Mouse (Mus musculus) neural tube, embryonic 12.5 days (tissue): Measurements from ENCODE around the gene Hps4. TPM values are rescaled to one million over a fixed set of nuclear protein-coding genes. Genes with fewer than 3 reads are reported as not detected.

ENCODE experiments used
- ATAC-seq: fragments of 200-750 bp; cut with Nextera tagmentation; 2 replicates; pipeline ENCODE4 v1.8.0; 2017; ENCODE audit warnings: low read depth, mild to moderate bottlenecking, moderate TSS enrichment, moderate library complexity; ENCODE audit not compliant: low FRiP score
- H3K27ac ChIP-seq: fragments of 300-500 bp; sonication (generic); 2 replicates; pipeline ENCODE4 v1.5.1; 2016
- H3K27me3 ChIP-seq: fragments of 300-500 bp; sonication (generic); replicated peaks from 2 replicates; pipeline ENCODE4 v1.6.1; 2016; ENCODE audit warnings: mild to moderate bottlenecking
- H3K36me3 ChIP-seq: fragments of 300-500 bp; sonication (generic); 2 replicates; pipeline ENCODE4 v1.6.1; 2016; ENCODE audit warnings: mild to moderate bottlenecking
- H3K4me1 ChIP-seq: fragments of 300-500 bp; sonication (generic); 2 replicates; pipeline ENCODE4 v1.6.1; 2016
- H3K4me2 ChIP-seq: fragments of 300-500 bp; sonication (generic); replicated peaks from 2 replicates; pipeline ENCODE4 v1.6.1; 2016; ENCODE audit warnings: mild to moderate bottlenecking
- H3K4me3 ChIP-seq: fragments of 300-500 bp; sonication (generic); 2 replicates; pipeline ENCODE4 v1.5.1; 2016
- H3K9ac ChIP-seq: fragments of 300-500 bp; sonication (generic); 2 replicates; pipeline ENCODE4 v1.6.1; 2016; ENCODE audit warnings: mild to moderate bottlenecking
- H3K9me3 ChIP-seq: fragments of 300-500 bp; sonication (generic); 2 replicates; pipeline ENCODE4 v1.6.1; 2016; ENCODE audit warnings: mild to moderate bottlenecking
- WGBS: fragments of 180-500 bp; shearing (Covaris S2); methylation state at CpG from one replicate; pipeline ENCODE4 v1.1.7; 2016; 5-methylcytosine and 5-hydroxymethylcytosine counted together
- polyA plus RNA-seq: library from polyadenylated mRNA; unstranded; fragments of >200 nt; fragmentation: Nextera tagmentation; extraction: Ambion mirVana; gene quantifications from 2 replicates; pipeline ENCODE4 v1.2.1, GENCODE M21; 2016

Gene Hps4
- polyA plus RNA-seq, 1 experiment from 2014 or later: 36.1 TPM

DNA sequence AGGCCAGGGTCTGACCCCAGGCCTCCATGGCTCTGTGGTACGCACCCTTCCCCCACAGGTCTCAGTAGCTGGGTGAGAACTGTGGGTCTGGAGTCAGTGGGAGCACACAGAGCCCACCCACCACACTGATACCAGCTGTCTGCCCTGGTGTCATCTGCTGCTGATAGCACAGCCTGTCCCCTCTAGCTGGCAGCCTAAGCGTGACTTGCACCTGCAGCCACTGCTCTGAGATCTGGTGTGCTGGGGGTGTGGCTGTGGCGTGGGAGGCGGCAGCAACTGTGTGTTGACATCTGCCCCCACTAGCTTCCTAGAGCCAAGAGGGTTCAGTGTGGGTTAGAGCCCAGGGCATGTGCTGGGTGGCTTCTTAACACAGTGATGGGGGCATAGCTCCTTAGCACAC lies 33.2 kb downstream of the Hps4 start:
- H3K27me3 ChIP-seq: no peaks in the 10 kb centered on the region
- H3K4me3 ChIP-seq: no peak overlapping the region
- no peak overlapping the region for H3K4me2 ChIP-seq
- no peak overlapping the region for H3K27ac ChIP-seq
- H3K9me3 ChIP-seq: no peaks in the 10 kb centered on the region
- peaks cover 68% of the 10 kb centered on the region for H3K36me3 ChIP-seq
- no peak for ATAC-seq
- H3K9ac ChIP-seq: no peak overlapping the region
- peaks cover 20% of the 10 kb centered on the region for H3K4me1 ChIP-seq
- WGBS: 89% methylated on average over 4 of the region's 4 CpGs

- Histone ChIP-seq H3K4me3 (no peak overlapping the region), H3K27me3 (no peaks in the 10 kb centered on the region), H3K27ac (no peak overlapping the region), H3K9me3 (no peaks in the 10 kb centered on the region), H3K9ac (no peak overlapping the region), H3K36me3 (peaks cover 66% of the 10 kb centered on the region), H3K4me1 (peaks cover 8% of the 10 kb centered on the region), H3K4me2 (no peak overlapping the region)
- WGBS: 84% methylated on average over 1 of the region's 1 CpGs
- no peak for ATAC-seq
These were observed 34.5 kb downstream of the Hps4 start for GRCm38 (mm10) chr5:112377380-112377779.

DNA sequence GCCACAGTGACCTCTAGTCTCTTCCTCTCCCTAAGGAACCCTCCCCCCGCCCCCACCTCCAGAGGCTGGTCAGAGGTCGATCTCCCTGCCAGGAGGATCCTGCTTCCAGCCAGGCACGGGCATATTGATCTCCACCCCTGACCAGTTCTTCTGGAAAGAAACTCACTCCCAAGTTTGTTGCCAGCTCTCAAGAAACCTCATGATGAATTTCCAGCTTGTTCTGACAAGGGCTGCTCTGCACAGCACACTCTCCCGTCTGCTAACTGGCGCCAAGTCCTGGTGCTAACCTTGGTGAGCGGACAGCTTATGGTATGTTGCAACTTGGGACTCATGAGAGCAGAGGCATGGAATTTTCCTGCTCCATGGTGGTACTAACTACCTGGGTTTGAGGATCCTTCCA lies 35.8 kb downstream of the Hps4 start:
- peaks cover 60% of the 10 kb centered on the region for H3K36me3 ChIP-seq
- ATAC-seq: no peak
- no peak overlapping the region for H3K9ac ChIP-seq
- 90% methylated on average over 6 of the region's 6 CpGs for WGBS
- no peaks in the 10 kb centered on the region for H3K4me1 ChIP-seq
- no peaks in the 10 kb centered on the region for H3K27me3 ChIP-seq
- H3K4me3 ChIP-seq: no peak overlapping the region
- H3K4me2 ChIP-seq: no peak overlapping the region
- H3K9me3 ChIP-seq: no peaks in the 10 kb centered on the region
- H3K27ac ChIP-seq: no peak overlapping the region

GRCm38 (mm10) chr5:112381154-112381553 lies 38.3 kb downstream of the Hps4 start:
- WGBS: 84% methylated on average over 11 of the region's 11 CpGs
- no peak overlapping the region for H3K27ac ChIP-seq
- no peaks in the 10 kb centered on the region for H3K27me3 ChIP-seq
- ATAC-seq: no peak
- no peak overlapping the region for H3K9ac ChIP-seq
- H3K4me3 ChIP-seq: no peak overlapping the region
- no peaks in the 10 kb centered on the region for H3K9me3 ChIP-seq
- H3K4me1 ChIP-seq: no peaks in the 10 kb centered on the region
- peaks cover 59% of the 10 kb centered on the region for H3K36me3 ChIP-seq
- H3K4me2 ChIP-seq: no peak overlapping the region

- no peak overlapping the region for H3K9ac ChIP-seq
- ATAC-seq: no peak
These were observed 39.2 kb downstream of the Hps4 start for GRCm38 (mm10) chr5:112382042-112382441.

DNA sequence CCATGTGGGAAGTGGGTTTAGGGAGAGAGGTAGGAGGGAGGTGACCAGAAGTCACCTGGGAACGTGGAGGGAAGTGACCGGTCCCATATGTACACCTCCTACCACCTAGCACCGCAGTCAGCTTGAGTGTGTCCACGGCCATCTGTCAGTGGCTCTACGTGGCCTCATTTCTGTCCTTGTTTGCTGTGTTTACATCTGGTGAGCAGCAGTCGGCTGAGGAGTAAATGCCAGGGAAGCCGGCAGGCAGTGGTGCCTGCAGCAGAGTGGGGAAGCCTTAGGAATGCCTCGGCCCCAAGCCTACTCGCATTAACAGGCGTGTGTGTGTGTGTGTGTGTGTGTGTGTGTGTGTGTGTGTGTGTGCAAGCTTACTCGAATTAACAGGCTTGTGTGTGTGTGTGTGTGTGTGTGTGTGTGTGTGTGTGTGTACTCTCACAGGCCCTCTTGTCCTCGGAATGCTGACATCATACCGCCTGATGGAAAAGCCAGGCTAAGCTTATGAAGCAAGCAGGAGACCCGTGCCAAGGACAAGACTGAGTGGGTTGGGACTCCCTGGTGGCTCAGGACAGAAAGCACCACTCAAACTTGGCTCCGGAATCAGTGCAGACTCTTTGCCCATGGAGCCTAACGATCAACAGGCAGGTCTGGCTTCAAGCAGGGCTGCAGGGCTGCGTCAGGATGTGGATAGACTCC lies 39.9 kb downstream of the Hps4 start:
- no peak overlapping the region for H3K27ac ChIP-seq
- no peak for ATAC-seq
- no peaks in the 10 kb centered on the region for H3K9me3 ChIP-seq
- no peaks in the 10 kb centered on the region for H3K27me3 ChIP-seq
- H3K4me3 ChIP-seq: no peak overlapping the region
- H3K4me1 ChIP-seq: no peaks in the 10 kb centered on the region
- H3K9ac ChIP-seq: no peak overlapping the region
- no peak overlapping the region for H3K4me2 ChIP-seq
- H3K36me3 ChIP-seq: peaks cover 64% of the 10 kb centered on the region
- 76% methylated on average over 17 of the region's 17 CpGs for WGBS

More at GRCm38 (mm10) chr5:112382042-112382441, 39.2 kb downstream of the Hps4 start:
- 73% methylated on average over 9 of the region's 9 CpGs for WGBS
- H3K9me3 ChIP-seq: no peaks in the 10 kb centered on the region
- H3K27me3 ChIP-seq: no peaks in the 10 kb centered on the region
- H3K4me3 ChIP-seq: no peak overlapping the region
- H3K36me3 ChIP-seq: peaks cover 62% of the 10 kb centered on the region
- no peak overlapping the region for H3K4me2 ChIP-seq
- H3K27ac ChIP-seq: no peak overlapping the region
- no peaks in the 10 kb centered on the region for H3K4me1 ChIP-seq

- no peak overlapping the region for H3K27ac ChIP-seq
- WGBS: 93% methylated on average over 13 of the region's 13 CpGs
- ATAC-seq: no peak
- H3K4me1 ChIP-seq: peaks cover 6% of the 10 kb centered on the region; the same call in 1 of the 2 replicates
- no peak overlapping the region for H3K9ac ChIP-seq
- no peaks in the 10 kb centered on the region for H3K27me3 ChIP-seq
- no peak overlapping the region for H3K4me3 ChIP-seq
- peaks cover 59% of the 10 kb centered on the region for H3K36me3 ChIP-seq
- H3K4me2 ChIP-seq: no peak overlapping the region
- H3K9me3 ChIP-seq: no peaks in the 10 kb centered on the region
These were observed 42.1 kb downstream of the Hps4 start for GRCm38 (mm10) chr5:112384805-112385472.

GRCm38 (mm10) chr5:112385973-112386372 lies 43.1 kb downstream of the Hps4 start:
- H3K36me3 ChIP-seq: peaks cover 60% of the 10 kb centered on the region

GRCm38 (mm10) chr5:112389352-112389751 lies 46.5 kb downstream of the Hps4 start:
- Histone ChIP-seq H3K36me3 (peaks cover 67% of the 10 kb centered on the region), H3K9ac (peak overlapping the region; percentile 3; the same call in 1 of the 2 replicates), H3K4me3 (no peak overlapping the region), H3K4me2 (no peak overlapping the region), H3K27me3 (no peaks in the 10 kb centered on the region; the same call in 1 of the 2 replicates), H3K9me3 (no peaks in the 10 kb centered on the region), H3K27ac (no peak overlapping the region), H3K4me1 (peaks cover 19% of the 10 kb centered on the region; the same call in 1 of the 2 replicates)
- 84% methylated on average over 9 of the region's 9 CpGs for WGBS
- no peak for ATAC-seq

More at GRCm38 (mm10) chr5:112385973-112386372, 43.1 kb downstream of the Hps4 start:
- Histone ChIP-seq H3K4me3 (no peak overlapping the region), H3K4me2 (no peak overlapping the region), H3K27me3 (no peaks in the 10 kb centered on the region), H3K27ac (no peak overlapping the region), H3K9ac (no peak overlapping the region), H3K9me3 (no peaks in the 10 kb centered on the region), H3K4me1 (peaks cover 6% of the 10 kb centered on the region; the same call in 1 of the 2 replicates)
- whole genome bisulfite sequencing: 84% methylated on average over 2 of the region's 2 CpGs
- no peak for ATAC-seq

DNA sequence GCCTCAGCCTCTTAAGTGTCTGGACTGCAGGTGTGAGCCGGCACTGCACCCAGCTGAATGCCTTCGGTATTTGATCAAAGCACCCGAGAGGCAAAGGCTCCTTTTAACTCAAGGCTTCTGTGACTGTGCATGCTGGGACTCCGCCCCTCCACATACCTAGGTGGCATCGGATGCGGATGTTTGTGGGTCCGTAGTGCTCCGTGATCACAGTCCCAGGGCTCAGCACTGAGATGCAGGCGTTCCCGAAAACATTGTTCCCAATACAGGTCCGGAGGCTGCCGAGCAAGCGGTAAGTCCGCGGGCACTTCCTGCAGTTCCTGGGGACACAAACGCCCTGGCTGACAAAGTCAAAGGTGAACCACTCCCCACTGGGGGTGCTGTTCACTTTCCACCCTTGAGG lies 48.1 kb downstream of the Hps4 start:
- Histone ChIP-seq H3K4me1 (peaks cover 22% of the 10 kb centered on the region), H3K27ac (no peak overlapping the region), H3K36me3 (peaks cover 51% of the 10 kb centered on the region), H3K4me2 (no peak overlapping the region), H3K27me3 (no peaks in the 10 kb centered on the region; the same call in 1 of the 2 replicates), H3K9ac (no peak overlapping the region), H3K9me3 (no peaks in the 10 kb centered on the region), H3K4me3 (no peak overlapping the region)
- ATAC-seq: no peak
- 59% methylated on average over 16 of the region's 16 CpGs for WGBS

DNA sequence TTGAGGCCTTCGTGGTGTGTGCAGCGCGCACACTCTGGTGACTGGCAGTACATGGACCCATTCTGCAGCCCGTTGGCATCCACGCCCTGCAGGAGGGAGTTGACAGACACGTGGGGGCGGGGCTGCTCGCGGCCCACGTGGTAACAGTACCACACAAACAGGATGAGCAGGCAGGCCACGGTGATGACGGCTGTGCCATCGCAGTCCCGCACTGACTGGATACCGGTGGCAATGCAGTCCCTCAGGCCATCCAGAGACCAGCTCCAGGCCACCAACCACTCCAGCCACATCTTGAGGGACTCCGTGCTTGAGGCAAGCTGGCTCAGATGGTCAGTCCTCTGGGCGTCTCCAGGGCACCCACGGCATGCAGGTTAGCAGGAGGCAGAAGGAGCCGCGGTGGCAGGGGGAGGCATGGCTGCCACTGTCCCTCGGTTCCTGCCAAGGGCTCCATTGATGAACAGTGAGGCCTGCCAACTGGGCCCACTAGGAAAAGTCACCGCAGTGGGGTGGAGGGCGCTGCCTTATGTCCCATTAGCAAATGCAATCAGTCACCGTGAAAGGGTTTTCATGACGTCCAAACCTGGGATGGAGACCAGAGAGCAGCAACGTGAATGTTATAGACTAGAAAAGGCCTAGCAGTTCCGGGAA lies 48.9 kb downstream of the Hps4 start:
- Histone ChIP-seq H3K9ac (no peak overlapping the region), H3K4me3 (no peak overlapping the region), H3K4me2 (no peak overlapping the region), H3K27ac (no peak overlapping the region), H3K27me3 (no peaks in the 10 kb centered on the region; the same call in 1 of the 2 replicates), H3K9me3 (no peaks in the 10 kb centered on the region), H3K36me3 (peaks cover 43% of the 10 kb centered on the region), H3K4me1 (peaks cover 24% of the 10 kb centered on the region)
- ATAC-seq: no peak
- WGBS: 76% methylated on average over 27 of the region's 27 CpGs

DNA sequence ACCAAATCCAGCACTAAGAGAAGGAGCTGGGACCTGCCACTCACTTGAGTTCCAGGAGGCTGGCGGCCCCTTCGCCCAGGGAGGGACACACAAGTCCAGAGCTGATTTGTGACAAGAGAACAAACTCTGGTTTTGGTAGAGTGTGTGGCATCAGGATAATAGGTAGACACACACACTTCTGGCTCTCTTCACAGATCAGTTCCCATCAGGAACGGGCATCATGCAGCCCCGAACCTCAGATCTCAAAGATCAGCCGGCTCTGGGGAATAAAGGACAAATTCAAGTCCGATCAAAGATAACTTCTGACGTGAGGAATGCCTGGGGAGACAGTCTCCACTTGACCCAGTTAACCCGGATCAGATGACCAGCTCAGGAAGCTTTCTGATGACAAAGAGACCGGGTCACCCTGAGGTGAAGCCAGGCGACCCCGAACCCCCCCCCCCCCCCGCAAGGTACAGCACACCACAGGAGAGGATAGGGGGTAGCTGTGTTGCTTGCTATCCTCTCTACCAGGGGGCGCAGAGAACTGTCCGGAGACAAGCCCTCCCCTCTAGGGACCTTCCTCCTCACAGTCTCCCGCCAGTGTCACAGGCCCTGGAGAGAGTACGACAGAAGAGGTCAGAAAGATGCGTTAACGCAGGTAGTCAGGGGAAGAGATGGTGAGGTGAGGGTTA lies 51.0 kb downstream of the Hps4 start:
- WGBS: 14% methylated on average over 18 of the region's 18 CpGs
- Histone ChIP-seq H3K4me1 (peaks cover 24% of the 10 kb centered on the region), H3K9me3 (no peaks in the 10 kb centered on the region), H3K9ac (peak overlapping the region; percentile 72), H3K4me2 (peak overlapping the region; percentile 91), H3K36me3 (peaks cover 25% of the 10 kb centered on the region), H3K27ac (no peak overlapping the region), H3K4me3 (peak overlapping the region; percentile 67), H3K27me3 (no peaks in the 10 kb centered on the region; the same call in 1 of the 2 replicates)
- ATAC-seq: peak; percentile 41
